Mouse (Mus musculus) kidney, adult 8-10 months (tissue): Measurements from ENCODE around the gene Col23a1.

Experiments used
- DNase-seq, 2 experiments: peaks; one replicate each; pipeline ENCODE4 v3.0.0; 2022

Gene Col23a1

DNA sequence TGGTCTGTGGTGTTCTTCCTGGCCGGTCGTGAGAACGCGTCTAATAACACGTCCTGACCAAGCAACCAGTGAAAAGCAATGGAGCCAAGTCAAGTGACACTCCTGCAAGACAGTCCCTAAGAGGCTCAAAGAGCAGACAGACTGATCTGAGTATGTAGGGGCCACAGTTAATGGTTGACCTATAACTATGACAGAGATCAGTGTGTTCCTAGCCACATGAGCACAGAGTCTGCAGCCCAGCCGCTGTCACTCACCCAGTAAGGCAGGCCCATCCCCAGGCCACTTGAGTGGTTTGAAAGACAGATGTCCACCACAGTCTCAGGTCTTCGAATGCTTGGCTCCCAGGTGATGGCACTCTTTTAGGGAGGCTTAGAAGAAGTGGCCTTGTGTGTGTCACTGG, 152.3 kb downstream of the Col23a1 start:
- DNase-seq, result peak; percentile 9 to 47

GRCm38 (mm10) chr11:51442599-51442998, 152.9 kb downstream of the Col23a1 start:
- DNase-seq, result no peak

DNA sequence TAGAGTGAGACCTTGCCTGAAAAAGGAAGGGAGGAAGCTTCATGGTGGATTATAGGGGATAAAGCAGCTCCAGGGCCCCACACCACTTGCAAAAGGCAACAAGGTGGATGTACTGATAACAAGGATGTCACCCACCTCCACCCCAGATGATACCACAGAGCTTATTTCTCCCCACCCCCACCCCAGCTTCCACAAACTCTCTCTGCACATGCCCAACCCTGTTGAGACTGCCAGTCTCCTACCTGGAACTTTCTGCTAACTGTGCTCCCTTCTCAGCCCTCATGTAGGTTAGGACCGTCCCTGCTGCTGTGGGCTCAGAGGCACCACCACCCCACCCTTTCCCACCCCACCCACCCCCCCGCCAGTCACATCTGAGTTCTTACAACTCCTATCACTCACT, 154.1 kb downstream of the Col23a1 start:
- no peak for DNase-seq

DNA sequence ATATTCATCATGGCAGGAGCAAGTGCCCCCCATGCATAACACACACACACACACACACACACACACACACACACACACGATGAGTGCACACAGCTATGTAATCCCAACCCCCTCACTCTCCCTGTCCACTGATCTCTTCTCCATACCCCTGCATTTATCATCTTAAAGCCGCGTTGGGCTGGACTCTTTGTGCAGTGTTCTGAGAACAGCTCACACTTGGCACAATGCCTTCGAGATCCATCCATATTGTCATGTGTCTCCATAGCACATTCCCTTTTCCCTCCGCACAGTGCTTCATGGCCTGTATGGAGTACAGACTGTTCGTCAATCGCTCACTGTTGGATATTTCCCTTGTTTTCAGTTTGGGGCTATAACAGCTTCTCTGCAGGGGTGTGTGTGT, 154.9 kb downstream of the Col23a1 start:
- DNase-seq, result no peak

- DNase-seq, result peak; percentile 13 to 49
Measured at GRCm38 (mm10) chr11:51446711-51447425, 157.1 kb downstream of the Col23a1 start.

- peak in 1 of 2 experiments; percentile 15 for DNase-seq
Measured at GRCm38 (mm10) chr11:51448256-51448655, 158.5 kb downstream of the Col23a1 start.

DNA sequence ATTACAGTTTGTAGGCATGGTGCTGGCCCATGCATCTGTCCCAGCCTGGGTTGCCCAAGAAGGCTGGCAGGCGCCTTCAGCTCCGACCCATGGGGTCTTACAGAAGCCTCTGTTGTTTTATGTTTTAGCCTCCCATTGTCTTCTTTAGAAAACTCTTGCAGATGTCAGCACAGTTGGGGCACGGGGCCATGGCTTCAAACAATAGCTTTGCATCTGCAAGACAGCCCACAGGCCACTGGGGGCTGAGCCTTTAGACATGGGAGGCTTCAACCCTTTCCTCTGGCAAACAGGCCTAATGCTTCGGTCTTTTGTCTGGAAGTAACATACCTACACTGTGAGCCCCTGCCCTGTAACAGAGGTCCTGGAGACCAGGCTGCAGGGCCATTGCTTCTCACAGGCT, 159.0 kb downstream of the Col23a1 start:
- no peak for DNase-seq

DNA sequence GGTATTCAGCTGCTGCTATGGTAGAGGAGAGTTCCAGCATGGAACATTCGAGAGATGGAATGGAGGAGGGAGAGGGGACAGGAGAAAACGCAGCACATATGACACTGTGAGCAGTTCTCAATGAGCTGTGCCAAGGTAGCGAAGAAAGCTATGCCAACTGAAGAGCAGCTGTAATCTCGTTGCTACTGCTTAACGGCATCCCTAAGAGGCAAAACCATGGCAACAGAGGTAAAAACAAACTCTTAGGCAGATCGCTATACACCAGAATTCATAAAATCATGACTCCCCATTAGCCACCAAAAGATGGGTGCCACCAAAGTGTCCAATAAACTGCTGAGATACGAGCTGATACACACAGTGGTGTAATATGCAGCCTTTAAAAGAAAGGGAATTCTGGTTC, 160.2 kb downstream of the Col23a1 start:
- no peak for DNase-seq

DNA sequence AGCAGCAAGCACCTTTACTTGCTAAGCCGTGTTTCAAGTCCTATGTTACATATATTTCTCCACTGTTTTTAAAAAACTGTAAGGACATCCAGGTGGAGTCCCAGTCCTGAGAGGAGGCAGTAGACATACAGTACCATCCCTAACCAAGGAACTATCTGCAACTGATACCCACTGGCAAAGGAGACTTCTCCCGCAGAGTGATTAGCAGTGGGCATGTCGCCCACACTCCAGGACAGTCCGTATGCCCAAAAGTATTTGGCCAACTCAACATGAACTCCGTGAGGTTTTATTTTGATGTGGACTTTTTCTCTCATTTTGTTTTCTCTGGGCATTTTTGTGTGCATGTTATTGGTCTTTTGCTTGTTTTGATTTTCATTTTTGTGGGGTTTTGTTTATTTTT, 161.6 kb downstream of the Col23a1 start:
- DNase-seq, result no peak

- no peak for DNase-seq
Measured at GRCm38 (mm10) chr11:51451925-51452324, 162.2 kb downstream of the Col23a1 start.

GRCm38 (mm10) chr11:51453742-51454141, 164.0 kb downstream of the Col23a1 start:
- no peak for DNase-seq

DNA sequence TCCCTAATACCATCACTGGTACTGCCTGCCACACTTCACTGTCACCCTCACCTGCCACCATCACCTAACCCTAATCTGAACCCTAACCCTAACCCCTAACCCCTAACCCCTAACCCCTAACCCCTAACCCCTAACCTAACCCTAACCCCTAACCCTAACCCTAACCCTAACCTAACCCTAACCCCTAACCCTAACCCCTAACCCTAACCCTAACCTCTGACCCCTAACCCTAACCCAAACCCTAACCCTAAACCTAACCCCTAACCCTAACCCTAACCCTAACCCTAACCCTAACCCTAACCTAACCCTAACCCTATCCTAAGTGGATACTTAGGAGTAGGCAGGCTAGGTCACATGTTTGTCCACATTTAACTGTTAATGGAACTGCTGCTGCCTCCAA, 165.8 kb downstream of the Col23a1 start:
- DNase-seq, result no peak

DNA sequence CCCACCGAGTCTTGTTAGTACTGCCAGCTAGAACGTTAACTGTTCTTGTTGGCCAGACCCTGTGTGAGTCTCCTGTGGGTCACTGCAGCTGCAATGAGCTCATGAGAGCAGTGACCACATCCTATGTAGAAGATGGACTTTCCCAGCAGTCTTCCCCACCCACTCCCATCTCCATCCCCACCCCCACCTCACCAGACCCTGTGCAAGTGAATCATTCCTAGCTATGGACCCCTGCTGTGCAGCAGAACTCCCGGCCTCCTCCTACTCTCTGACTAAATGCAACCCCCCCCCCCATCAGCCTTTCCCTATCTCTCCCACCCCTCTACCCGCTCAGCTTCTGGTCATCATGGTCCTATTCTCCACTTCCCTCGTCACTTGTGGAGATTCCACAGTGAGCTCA, 167.9 kb downstream of the Col23a1 start:
- no peak for DNase-seq

- DNase-seq, result no peak
Measured at GRCm38 (mm10) chr11:51458649-51459048, 168.9 kb downstream of the Col23a1 start.

GRCm38 (mm10) chr11:51459569-51460043, 169.9 kb downstream of the Col23a1 start:
- no peak for DNase-seq

GRCm38 (mm10) chr11:51468737-51469136, 179.0 kb downstream of the Col23a1 start:
- no peak for DNase-seq

DNA sequence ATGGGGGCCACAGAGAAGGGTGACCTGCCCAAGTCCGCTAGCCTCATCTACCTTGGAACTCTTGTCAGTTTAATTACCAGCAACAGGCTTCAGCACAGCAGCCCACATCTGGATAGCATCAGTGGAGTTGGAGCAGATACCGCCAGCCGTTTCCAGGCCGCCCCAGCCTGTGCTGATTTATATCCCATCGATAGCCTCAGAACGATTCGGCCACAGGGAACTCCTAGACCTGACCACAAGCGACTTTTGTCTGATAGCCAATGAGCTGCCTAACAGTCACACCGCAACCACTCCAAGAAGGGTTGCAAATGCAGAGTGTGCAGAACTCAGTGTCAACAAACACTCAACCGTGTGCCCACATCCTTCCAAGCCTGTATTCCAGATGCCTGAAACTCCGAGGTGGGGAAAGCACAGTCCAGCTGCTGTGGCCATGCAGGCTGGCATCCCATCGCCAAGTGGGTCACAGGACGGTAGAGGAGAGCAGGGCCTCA, 179.7 kb downstream of the Col23a1 start:
- DNase-seq, result no peak

- no peak for DNase-seq
Measured at GRCm38 (mm10) chr11:51470383-51471144, 180.8 kb downstream of the Col23a1 start.

GRCm38 (mm10) chr11:51473686-51474085, 184.0 kb downstream of the Col23a1 start:
- DNase-seq, result no peak

DNA sequence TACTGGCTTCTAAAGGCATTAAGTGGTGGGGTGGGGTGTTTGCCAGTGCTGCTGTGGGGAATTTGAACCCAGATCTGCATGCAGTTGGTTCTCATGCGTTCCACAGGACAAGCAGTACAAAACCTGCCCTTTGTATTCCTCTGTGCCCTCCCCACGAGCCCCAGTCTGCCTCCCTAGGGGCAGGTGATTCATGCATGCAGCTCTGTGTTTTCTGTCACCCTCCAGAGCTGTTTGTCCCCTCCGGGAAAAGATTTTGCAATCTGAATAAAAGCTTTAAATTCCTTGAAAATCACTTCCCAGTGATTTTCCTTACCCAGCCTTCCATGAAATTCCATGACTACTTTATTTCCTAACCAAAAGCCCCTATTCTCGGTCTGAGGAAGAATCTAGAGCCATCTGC, 186.8 kb downstream of the Col23a1 start:
- DNase-seq, result no peak

DNA sequence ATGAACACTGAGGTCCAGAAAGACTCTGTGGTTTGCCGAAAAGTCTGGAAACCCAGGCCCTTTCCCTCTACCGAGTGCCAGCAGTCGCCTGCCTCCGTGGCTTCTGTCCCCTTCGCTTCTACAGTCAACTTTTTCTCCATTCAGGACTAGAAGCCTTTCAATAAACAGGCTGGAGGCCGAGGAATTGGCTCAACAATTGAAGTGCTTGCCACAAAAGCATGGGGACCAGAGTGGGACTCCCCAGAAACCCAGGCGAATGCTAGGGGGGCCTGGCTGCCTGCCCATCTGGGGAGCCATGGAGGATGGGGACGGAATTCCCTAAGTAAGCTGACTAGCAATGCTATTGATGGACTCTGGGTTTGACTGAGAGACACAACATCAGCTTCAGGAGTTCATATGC, 187.9 kb downstream of the Col23a1 start:
- no peak for DNase-seq

DNA sequence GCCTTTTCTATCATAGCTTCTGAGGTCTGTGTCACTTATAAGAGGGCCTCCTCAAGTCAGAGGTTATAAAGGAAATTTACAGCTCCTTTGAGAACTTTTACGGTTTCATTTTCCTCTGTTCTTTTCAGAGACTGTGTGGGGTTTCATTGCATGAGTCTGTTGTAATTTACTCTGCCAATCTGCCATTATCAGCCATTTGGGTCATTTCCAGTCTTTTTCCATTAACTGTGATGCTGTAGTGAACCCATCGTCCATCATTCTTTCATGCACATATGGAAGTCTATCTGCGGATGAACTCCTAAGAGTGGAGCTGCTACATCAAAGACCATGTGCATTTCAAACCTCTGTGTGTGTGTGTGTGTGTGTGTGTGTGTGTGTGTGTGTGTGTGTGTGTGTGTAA, 192.5 kb downstream of the Col23a1 start:
- DNase-seq, result no peak

DNA sequence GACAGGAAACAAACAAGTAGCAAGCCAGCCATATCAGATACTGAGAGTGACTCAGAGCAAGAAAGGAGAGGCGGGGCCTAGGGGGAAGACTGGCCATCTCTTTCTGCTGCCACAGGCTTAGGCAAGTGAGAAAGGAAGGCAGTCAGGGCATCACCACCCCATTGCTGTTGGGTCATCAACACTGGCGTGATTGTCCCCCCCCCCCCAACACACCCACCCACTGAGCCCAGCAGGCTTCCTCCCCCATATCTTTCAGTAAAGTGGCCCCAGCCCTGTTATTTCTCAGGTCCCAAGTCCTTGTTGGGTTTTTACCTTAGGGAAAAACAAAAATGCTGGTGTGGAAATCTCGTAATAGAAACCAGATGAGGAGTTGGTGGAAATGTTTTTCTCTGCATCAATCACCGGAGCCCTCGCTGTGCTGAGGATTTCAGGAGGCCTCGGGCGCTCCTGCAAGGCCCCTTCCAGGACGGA, 195.4 kb downstream of the Col23a1 start:
- DNase-seq, result no peak
